Mouse (Mus musculus) embryonic fibroblast, embryonic 13.5 days (primary cell): Measurements from ENCODE around the gene March4. TPM values are rescaled to one million over a fixed set of nuclear protein-coding genes. Genes with fewer than 3 reads are reported as not detected.

Source experiments
- H3K27ac ChIP-seq: 2 replicates; pipeline ENCODE4 v1.5.1; 2012; ENCODE audit warnings: low read length, control low read depth, inconsistent platforms; ENCODE audit not compliant: insufficient read depth
- H3K4me1 ChIP-seq: 2 replicates; pipeline ENCODE4 v1.6.1; 2011; ENCODE audit warnings: low read length; ENCODE audit not compliant: control insufficient read depth, insufficient read depth
- H3K4me3 ChIP-seq: 2 replicates; pipeline ENCODE4 v1.5.1; 2011; ENCODE audit warnings: mild to moderate bottlenecking, control low read depth, low read length; ENCODE audit not compliant: insufficient read depth
- CTCF ChIP-seq: IDR thresholded peaks from 2 replicates; pipeline ENCODE4 v1.5.1; 2011; ENCODE audit warnings: mild to moderate bottlenecking, control low read depth, low read length, moderate library complexity, borderline replicate concordance; ENCODE audit not compliant: insufficient read depth
- POLR2A ChIP-seq: IDR thresholded peaks from 2 replicates; pipeline ENCODE4 v1.6.1; 2011; ENCODE audit warnings: low read depth, mild to moderate bottlenecking, control low read depth, low read length, moderate library complexity
- polyA plus RNA-seq: library from polyadenylated mRNA; stranded (reverse); fragments of >200 nt; gene quantifications from 2 replicates; pipeline ENCODE4 v1.2.4, GENCODE M21; 2011; ENCODE audit warnings: low read depth; ENCODE audit not compliant: missing spikeins, insufficient read length

The March4 gene
- polyA plus RNA-seq, 1 experiment, result 0.11 TPM

GRCm38 (mm10) chr1:72401331-72402069 is 135.2 kb downstream of the March4 start:
- Histone ChIP-seq H3K4me3 (no peak overlapping the region), H3K27ac (no peak overlapping the region), H3K4me1 (no peaks in the 10 kb centered on the region)
- TF ChIP-seq CTCF (no peak), POLR2A (no peak)

DNA sequence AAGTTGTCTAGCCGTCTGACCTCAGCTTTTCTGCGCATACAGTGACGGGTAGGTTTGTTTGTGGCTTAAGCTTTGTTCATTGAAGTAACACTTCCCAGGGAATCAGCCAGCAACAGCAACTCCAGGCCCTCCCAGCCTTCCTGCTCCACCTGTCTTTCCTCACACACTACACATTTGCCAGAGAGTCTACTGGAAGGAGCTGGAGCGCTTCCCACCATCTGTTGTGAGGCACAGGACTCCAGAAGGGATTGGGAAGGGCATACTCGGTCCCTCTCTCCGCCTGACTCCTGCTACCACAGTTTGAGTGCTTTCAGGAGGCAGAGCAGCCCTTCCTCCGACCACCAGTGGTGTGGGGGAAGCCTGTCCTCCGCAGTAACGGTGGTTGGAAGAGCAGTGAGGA is 136.1 kb downstream of the March4 start:
- Histone ChIP-seq H3K27ac (no peak overlapping the region), H3K4me3 (no peak overlapping the region), H3K4me1 (no peaks in the 10 kb centered on the region)
- no peak for TF ChIP-seq POLR2A
- TF ChIP-seq CTCF, result no peak

DNA sequence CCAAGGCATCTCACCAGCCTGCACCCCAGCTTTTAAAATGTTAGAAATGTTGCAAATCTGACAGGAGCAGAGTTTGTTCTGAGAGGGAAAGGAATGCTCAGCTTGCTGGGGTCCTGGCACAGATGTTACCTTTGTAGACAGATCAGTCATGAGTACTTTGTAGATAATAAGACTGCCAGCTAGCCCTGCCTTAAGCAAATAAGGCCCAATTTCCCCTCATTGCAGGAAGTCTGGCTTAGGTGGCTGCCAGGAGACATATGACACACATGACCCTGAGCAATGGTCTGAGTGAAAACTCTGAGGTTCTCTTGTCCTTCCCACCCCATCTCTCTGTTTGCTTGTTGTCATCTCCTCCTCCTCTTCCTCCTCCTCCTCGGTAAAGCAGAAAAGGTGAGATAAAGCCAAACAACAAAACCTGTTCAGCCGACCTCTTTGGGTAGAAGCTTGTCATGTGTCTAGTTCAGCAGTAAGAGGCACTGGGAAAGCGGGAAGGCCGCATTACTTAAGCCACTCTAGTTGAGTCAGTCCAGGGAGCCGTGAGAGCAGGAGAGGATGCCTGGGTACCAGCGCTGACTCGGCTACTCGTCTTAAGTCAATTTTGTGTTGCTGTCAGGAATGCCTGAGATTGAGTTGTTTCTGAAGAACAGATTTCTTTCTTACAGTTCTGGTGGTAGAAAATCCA is 136.9 kb downstream of the March4 start:
- TF ChIP-seq POLR2A (no peak), CTCF (no peak)
- no peak overlapping the region for H3K4me3 ChIP-seq
- H3K27ac ChIP-seq, result no peak overlapping the region
- no peaks in the 10 kb centered on the region for H3K4me1 ChIP-seq

DNA sequence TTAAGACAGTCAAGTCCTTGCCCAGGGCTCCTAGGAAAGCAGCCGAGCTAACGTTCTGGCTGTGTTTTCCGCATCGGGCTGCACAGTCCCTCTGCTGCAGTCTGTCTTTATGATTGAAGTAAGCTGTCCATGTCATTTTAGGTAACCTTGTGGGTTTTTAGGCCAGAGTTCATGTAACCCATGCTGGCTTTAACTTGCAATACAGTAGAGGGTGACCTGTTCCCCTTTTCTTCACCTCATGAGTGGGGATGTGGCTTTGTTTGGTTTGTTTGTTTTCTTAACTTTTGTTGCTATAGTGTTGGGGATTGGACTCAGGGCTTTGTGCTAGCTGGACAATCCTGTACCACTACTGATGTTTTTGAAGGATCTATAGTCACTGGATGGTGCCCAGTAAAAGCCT is 146.3 kb downstream of the March4 start:
- no peaks in the 10 kb centered on the region for H3K4me1 ChIP-seq
- TF ChIP-seq POLR2A (no peak), CTCF (no peak)
- H3K27ac ChIP-seq, result no peak overlapping the region
- no peak overlapping the region for H3K4me3 ChIP-seq

GRCm38 (mm10) chr1:72383651-72384050 is 153.1 kb downstream of the March4 start:
- no peaks in the 10 kb centered on the region; the same call in 1 of the 2 replicates for H3K4me1 ChIP-seq
- TF ChIP-seq CTCF (no peak), POLR2A (no peak)
- H3K4me3 ChIP-seq, result no peak overlapping the region
- no peak overlapping the region for H3K27ac ChIP-seq

DNA sequence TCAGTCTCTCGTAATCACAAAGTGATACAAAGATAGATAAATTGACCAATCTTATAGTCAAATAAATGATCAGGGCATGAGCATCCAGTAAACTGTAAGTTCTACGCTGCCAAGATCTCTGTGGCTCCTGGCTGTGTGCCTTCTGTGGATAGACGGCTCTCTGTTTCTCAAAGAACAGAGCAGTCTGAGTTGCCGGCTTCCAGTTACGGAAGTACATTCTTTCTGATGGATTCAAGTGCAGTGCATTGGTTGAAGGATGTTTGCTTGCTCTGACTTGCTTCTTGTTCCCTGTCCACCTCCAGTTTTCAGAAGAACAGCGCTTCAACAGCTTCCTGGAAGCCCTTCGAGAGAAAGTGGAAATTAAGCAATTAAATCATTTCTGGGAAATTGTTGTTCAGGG is 153.7 kb downstream of the March4 start:
- Histone ChIP-seq H3K4me1 (no peaks in the 10 kb centered on the region; the same call in 1 of the 2 replicates), H3K4me3 (no peak overlapping the region), H3K27ac (no peak overlapping the region)
- TF ChIP-seq CTCF, result no peak
- TF ChIP-seq POLR2A, result no peak

- TF ChIP-seq CTCF (no peak), POLR2A (no peak)
- Histone ChIP-seq H3K4me1 (no peaks in the 10 kb centered on the region; the same call in 1 of the 2 replicates), H3K4me3 (no peak overlapping the region), H3K27ac (no peak overlapping the region)
These were observed 156.2 kb downstream of the March4 start for GRCm38 (mm10) chr1:72380544-72380943.

DNA sequence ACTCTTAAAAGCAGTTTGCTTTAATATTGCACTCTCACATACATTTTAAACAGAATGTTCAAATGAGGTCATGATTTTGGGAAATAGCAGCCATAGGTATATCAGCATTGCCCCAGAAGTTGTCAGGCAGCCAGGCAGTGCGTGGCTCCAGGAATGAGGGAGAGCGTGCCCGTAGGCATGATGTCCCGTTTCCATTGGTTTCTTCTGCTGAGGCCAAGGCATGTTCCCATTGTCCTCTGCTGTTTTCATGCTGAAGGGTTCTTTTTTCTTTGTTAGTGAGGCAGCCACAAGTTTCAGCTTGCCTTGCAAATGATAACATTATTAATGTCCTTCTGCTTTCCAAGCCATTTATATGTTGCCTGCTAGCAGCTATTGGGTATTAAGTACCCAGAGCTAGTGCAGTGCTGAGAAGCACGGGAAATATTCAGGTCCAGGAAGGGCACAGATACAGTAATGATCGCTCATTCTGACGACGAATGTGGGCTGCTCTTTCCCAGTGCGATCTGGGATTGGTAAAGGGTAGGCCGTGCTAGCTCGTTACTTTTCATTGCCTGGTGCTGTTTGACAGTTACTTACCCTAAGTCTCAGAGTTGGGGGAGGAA is 156.9 kb downstream of the March4 start:
- no peak for TF ChIP-seq POLR2A
- no peak for TF ChIP-seq CTCF
- Histone ChIP-seq H3K4me3 (no peak overlapping the region), H3K27ac (no peak overlapping the region), H3K4me1 (no peaks in the 10 kb centered on the region; the same call in 1 of the 2 replicates)

DNA sequence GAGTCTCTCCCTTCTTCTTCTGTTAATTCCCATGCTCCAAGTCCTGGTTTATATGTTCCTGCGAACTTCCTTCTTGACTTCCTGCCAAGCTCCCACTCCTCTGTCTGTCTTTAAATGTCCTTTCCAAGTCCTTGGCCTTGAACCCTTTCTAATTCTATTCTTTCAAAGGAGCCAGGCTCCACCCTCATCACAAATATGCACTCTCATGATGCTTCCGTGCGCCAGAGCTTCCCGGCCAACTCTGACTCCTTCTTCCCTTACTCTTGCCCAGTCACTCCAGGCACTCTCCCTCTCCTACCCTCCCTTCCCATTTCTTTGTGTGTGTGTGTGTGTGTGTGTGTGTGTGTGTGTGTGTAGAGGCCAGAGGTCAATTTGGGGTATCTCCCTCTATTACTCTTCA is 158.6 kb downstream of the March4 start:
- TF ChIP-seq CTCF (no peak), POLR2A (no peak)
- H3K4me1 ChIP-seq, result no peaks in the 10 kb centered on the region
- no peak overlapping the region for H3K4me3 ChIP-seq
- no peak overlapping the region for H3K27ac ChIP-seq

Other genes with a start within 250 kb of the March4 start
- 20.4 and 29.3 TPM in 2 replicates for gene Xrcc5, start 229.5 kb downstream of the March4 start, polyA plus RNA-seq
- gene Smarcal1, start 46.3 kb upstream of the March4 start, polyA plus RNA-seq, result 24.9 and 28.0 TPM in 2 replicates
- gene Ankar, start 163.6 kb upstream of the March4 start, polyA plus RNA-seq, result not detected in 2 replicates
- gene Rpl37a, start 174.4 kb upstream of the March4 start, polyA plus RNA-seq, result 1,004 and 1,061 TPM in 2 replicates